Mouse (Mus musculus) adrenal gland, postnatal 4 days (tissue): ENCODE measurements around the gene Fntb. TPM values are rescaled to one million over a fixed set of nuclear protein-coding genes. Genes with fewer than 3 reads are reported as not detected.

Source experiments
- DNase-seq, 2 experiments: peaks; one replicate each; pipeline ENCODE4 v3.0.0; 2021 to 2022; ENCODE audit warnings: low spot score in 2 of 2, mixed read lengths in 2 of 2
- total RNA-seq, 2 experiments: library from RNA; stranded (reverse); gene quantifications; 2 replicates each; pipeline ENCODE4 v1.2.3; 2021

The Fntb gene
- total RNA-seq, 2 experiments from 2014 or later: 19.4 to 22.1 TPM

- peak in 1 of 2 experiments; percentile 22 for DNase-seq
Observed at GRCm38 (mm10) chr12:76883824-76884223, 118.4 kb downstream of the Fntb start.

GRCm38 (mm10) chr12:76885103-76885502 lies 119.7 kb downstream of the Fntb start:
- DNase-seq: no peak

GRCm38 (mm10) chr12:76886826-76887225 lies 121.4 kb downstream of the Fntb start:
- no peak for DNase-seq

- no peak for DNase-seq
Observed at GRCm38 (mm10) chr12:76887941-76888340, 122.6 kb downstream of the Fntb start.

GRCm38 (mm10) chr12:76889404-76890184 lies 124.2 kb downstream of the Fntb start:
- DNase-seq: no peak

- DNase-seq: no peak
Observed at GRCm38 (mm10) chr12:76891160-76891559, 125.8 kb downstream of the Fntb start.

- no peak for DNase-seq
Observed at GRCm38 (mm10) chr12:76892910-76893695, 127.7 kb downstream of the Fntb start.

- no peak for DNase-seq
Observed at GRCm38 (mm10) chr12:76894792-76895559, 129.6 kb downstream of the Fntb start.

GRCm38 (mm10) chr12:76895777-76896176 lies 130.4 kb downstream of the Fntb start:
- no peak for DNase-seq

GRCm38 (mm10) chr12:76896566-76896965 lies 131.2 kb downstream of the Fntb start:
- no peak for DNase-seq

GRCm38 (mm10) chr12:76897006-76897405 lies 131.6 kb downstream of the Fntb start:
- no peak for DNase-seq

- no peak for DNase-seq
Observed at GRCm38 (mm10) chr12:76898141-76898540, 132.8 kb downstream of the Fntb start.

GRCm38 (mm10) chr12:76899261-76899975 lies 134.0 kb downstream of the Fntb start:
- no peak for DNase-seq

GRCm38 (mm10) chr12:76901508-76902294 lies 136.3 kb downstream of the Fntb start:
- no peak for DNase-seq

- no peak for DNase-seq
Observed at GRCm38 (mm10) chr12:76906278-76906677, 140.9 kb downstream of the Fntb start.

GRCm38 (mm10) chr12:76909218-76909617 lies 143.8 kb downstream of the Fntb start:
- no peak for DNase-seq

- no peak for DNase-seq
Observed at GRCm38 (mm10) chr12:76910258-76910940, 145.0 kb downstream of the Fntb start.

- no peak for DNase-seq
Observed at GRCm38 (mm10) chr12:76911171-76911726, 145.9 kb downstream of the Fntb start.

GRCm38 (mm10) chr12:76912193-76912592 lies 146.8 kb downstream of the Fntb start:
- DNase-seq: no peak
